Mouse (Mus musculus) olfactory bulb, adult 2 months (tissue): Measurements from ENCODE around the gene Upp2.

Source experiments
- CTCF ChIP-seq: fragments of 200-500 bp; IDR thresholded peaks from 2 replicates; pipeline ENCODE4 v1.5.1; 2012; ENCODE audit warnings: low read depth, mild to moderate bottlenecking, low read length, moderate library complexity; ENCODE audit not compliant: insufficient read depth
- POLR2A ChIP-seq: fragments of 200-500 bp; IDR thresholded peaks from 2 replicates; pipeline ENCODE4 v1.6.1; 2012; ENCODE audit warnings: mild to moderate bottlenecking, low read depth, low read length, moderate library complexity; ENCODE audit not compliant: insufficient read depth

- TF ChIP-seq POLR2A (no peak), CTCF (no peak)
These were observed 273.9 kb downstream of the Upp2 start for GRCm38 (mm10) chr2:58841021-58841420.
